Mouse (Mus musculus): ENCODE results near the gene Sap30l. TPM values are rescaled to one million over a fixed set of nuclear protein-coding genes. Genes with fewer than 3 reads are reported as not detected.
"Not testable (repeated sequence)": the region's sequence is repeated elsewhere in the genome, so short reads cannot be mapped to it uniquely, and the experiment has no call there.

Gene Sap30l
- polyA plus RNA-seq, 1 experiment: 34.9 TPM

- Histone ChIP-seq H3K27me3 (ENCODE audit: control insufficient read depth, insufficient read depth, insufficient read length) (no peaks in the 10 kb centered on the region), H3ac (ENCODE audit: control insufficient read depth, insufficient read length, low read depth) (no peak overlapping the region), H3K79me3 (ENCODE audit: low read depth) (no peaks in the 10 kb centered on the region), H3K4me3 (ENCODE audit: insufficient read depth, poor library complexity, severe bottlenecking) (no peak overlapping the region), H3K36me3 (ENCODE audit: control insufficient read depth, insufficient read depth) (no peaks in the 10 kb centered on the region), H3K79me2 (ENCODE audit: control insufficient read depth, insufficient read depth) (no peaks in the 10 kb centered on the region)
- TF ChIP-seq CTCF (IDR thresholded peaks at IDR 0.05; ENCODE audit: control insufficient read depth, insufficient read depth, insufficient read length) (no peak), MYOD1 (IDR thresholded peaks at IDR 0.05; ENCODE audit: control insufficient read depth, insufficient read length, low read depth) (no peak), USF1 (IDR thresholded peaks at IDR 0.05; ENCODE audit: low read depth) (no peak), FOSL1 (IDR thresholded peaks at IDR 0.05; ENCODE audit: insufficient read depth, low read length, poor library complexity, severe bottlenecking) (no peak)
These were observed 16.8 kb downstream of the Sap30l start for GRCm38 (mm10) chr11:57818189-57818588.

GRCm38 (mm10) chr11:57819999-57820581 lies 18.7 kb downstream of the Sap30l start:
- Histone ChIP-seq H3K4me3 (ENCODE audit: insufficient read depth, poor library complexity, severe bottlenecking) (no peak overlapping the region), H3K79me3 (ENCODE audit: low read depth) (no peaks in the 10 kb centered on the region), H3K27me3 (ENCODE audit: control insufficient read depth, insufficient read depth, insufficient read length) (no peaks in the 10 kb centered on the region), H3K36me3 (ENCODE audit: control insufficient read depth, insufficient read depth) (no peaks in the 10 kb centered on the region), H3K79me2 (ENCODE audit: control insufficient read depth, insufficient read depth) (no peaks in the 10 kb centered on the region), H3ac (ENCODE audit: control insufficient read depth, insufficient read length, low read depth) (no peak overlapping the region)
- TF ChIP-seq CEBPB (IDR thresholded peaks at IDR 0.05; ENCODE audit: low read depth) (no peak), CTCF (IDR thresholded peaks at IDR 0.05; ENCODE audit: control insufficient read depth, insufficient read depth, insufficient read length) (peak; percentile 61)

GRCm38 (mm10) chr11:57823159-57823558 lies 21.7 kb downstream of the Sap30l start:
- not testable (repeated sequence) for H3K79me3 ChIP-seq (ENCODE audit: low read depth); H3ac ChIP-seq (ENCODE audit: control insufficient read depth, insufficient read length, low read depth); H3K79me2 ChIP-seq (ENCODE audit: control insufficient read depth, insufficient read depth); H3K36me3 ChIP-seq (ENCODE audit: control insufficient read depth, insufficient read depth); H3K4me3 ChIP-seq (ENCODE audit: insufficient read depth, poor library complexity, severe bottlenecking)
- peaks cover 14% of the 10 kb centered on the region for H3K27me3 ChIP-seq (ENCODE audit: control insufficient read depth, insufficient read depth, insufficient read length)

GRCm38 (mm10) chr11:57823714-57824113 lies 22.3 kb downstream of the Sap30l start:
- Histone ChIP-seq H3K36me3 (ENCODE audit: control insufficient read depth, insufficient read depth) (no peaks in the 10 kb centered on the region), H3K79me3 (ENCODE audit: low read depth) (no peaks in the 10 kb centered on the region), H3K4me3 (ENCODE audit: insufficient read depth, poor library complexity, severe bottlenecking) (no peak overlapping the region), H3K27me3 (ENCODE audit: control insufficient read depth, insufficient read depth, insufficient read length) (peaks cover 19% of the 10 kb centered on the region), H3K79me2 (ENCODE audit: control insufficient read depth, insufficient read depth) (no peaks in the 10 kb centered on the region), H3ac (ENCODE audit: control insufficient read depth, insufficient read length, low read depth) (no peak overlapping the region)
- TF ChIP-seq USF1 (IDR thresholded peaks at IDR 0.05; ENCODE audit: low read depth) (no peak), FOSL1 (IDR thresholded peaks at IDR 0.05; ENCODE audit: insufficient read depth, low read length, poor library complexity, severe bottlenecking) (no peak), MYOG (IDR thresholded peaks at IDR 0.05; ENCODE audit: control insufficient read depth, extremely low read depth, insufficient read length) (no peak), CEBPB (IDR thresholded peaks at IDR 0.05; ENCODE audit: low read depth) (no peak), MYOD1 (IDR thresholded peaks at IDR 0.05; ENCODE audit: control insufficient read depth, insufficient read length, low read depth) (no peak), CTCF (IDR thresholded peaks at IDR 0.05; ENCODE audit: control insufficient read depth, insufficient read depth, insufficient read length) (no peak), MAX (IDR thresholded peaks at IDR 0.05) (no peak)

GRCm38 (mm10) chr11:57825234-57825633 lies 23.8 kb downstream of the Sap30l start:
- H3K27me3 ChIP-seq (ENCODE audit: control insufficient read depth, insufficient read depth, insufficient read length): peaks cover 34% of the 10 kb centered on the region
- H3ac ChIP-seq (ENCODE audit: control insufficient read depth, insufficient read length, low read depth); H3K79me3 ChIP-seq (ENCODE audit: low read depth); H3K4me3 ChIP-seq (ENCODE audit: insufficient read depth, poor library complexity, severe bottlenecking); H3K36me3 ChIP-seq (ENCODE audit: control insufficient read depth, insufficient read depth); H3K79me2 ChIP-seq (ENCODE audit: control insufficient read depth, insufficient read depth): not testable (repeated sequence)

GRCm38 (mm10) chr11:57827048-57827914 lies 25.8 kb downstream of the Sap30l start:
- peaks cover 47% of the 10 kb centered on the region for H3K27me3 ChIP-seq (ENCODE audit: control insufficient read depth, insufficient read depth, insufficient read length)
- no peaks in the 10 kb centered on the region for H3K36me3 ChIP-seq (ENCODE audit: control insufficient read depth, insufficient read depth)
- H3K79me2 ChIP-seq (ENCODE audit: control insufficient read depth, insufficient read depth): no peaks in the 10 kb centered on the region
- no peaks in the 10 kb centered on the region for H3K79me3 ChIP-seq (ENCODE audit: low read depth)
- no peak overlapping the region for H3K4me3 ChIP-seq (ENCODE audit: insufficient read depth, poor library complexity, severe bottlenecking)
- TF ChIP-seq USF1 (IDR thresholded peaks at IDR 0.05; ENCODE audit: low read depth) (no peak), CEBPB (IDR thresholded peaks at IDR 0.05; ENCODE audit: low read depth) (no peak), FOSL1 (IDR thresholded peaks at IDR 0.05; ENCODE audit: insufficient read depth, low read length, poor library complexity, severe bottlenecking) (no peak), MYOD1 (IDR thresholded peaks at IDR 0.05; ENCODE audit: control insufficient read depth, insufficient read length, low read depth) (no peak), CTCF (IDR thresholded peaks at IDR 0.05; ENCODE audit: control insufficient read depth, insufficient read depth, insufficient read length) (no peak), MAX (IDR thresholded peaks at IDR 0.05) (no peak)
- no peak overlapping the region for H3ac ChIP-seq (ENCODE audit: control insufficient read depth, insufficient read length, low read depth)

All from C2C12 (cell line).